Mouse (Mus musculus): ENCODE measurements at regions not wholly inside any gene's neighbourhood (a gene's known extent, or its start where the extent isn't known, plus 50 kb on each side); places are given as distances from the start of the nearest gene placed in this dataset.
A peak's percentile ranks its signal among the peaks of the same experiment; 100 is the strongest.

- H3K27me3 ChIP-seq (ENCODE audit: control insufficient read depth, insufficient read depth, low read length) = no peaks in the 10 kb centered on the region
- no peak overlapping the region for H3K4me3 ChIP-seq (replicated peaks; ENCODE audit: insufficient read depth, low read depth, low read length)
- peaks cover 2% of the 10 kb centered on the region; the same call in 1 of the 2 replicates for H3K4me1 ChIP-seq (ENCODE audit: control insufficient read depth, insufficient read depth, low read length)
- 45% methylated on average over 2 of the region's 2 CpGs for WGBS
- H3K27ac ChIP-seq (ENCODE audit: insufficient read depth, low read length) = no peak overlapping the region
- TF ChIP-seq POLR2A (IDR thresholded peaks at IDR 0.05; ENCODE audit: borderline replicate concordance, insufficient read depth, low read length) (no peak), CTCF (IDR thresholded peaks at IDR 0.05; ENCODE audit: borderline replicate concordance, insufficient read depth, low read depth, low read length) (no peak)
- peak in 1 of 2 experiments; percentile 32 for DNase-seq
These were observed 314.1 kb upstream of the Sptlc3 start for GRCm38 (mm10) chr2:139179641-139180040.

- no peak overlapping the region for H3K4me3 ChIP-seq (replicated peaks; ENCODE audit: insufficient read depth, low read depth, low read length)
- DNase-seq = peak; percentile 43 to 83
- WGBS = 10% methylated on average over 2 of the region's 2 CpGs
- TF ChIP-seq POLR2A (IDR thresholded peaks at IDR 0.05; ENCODE audit: borderline replicate concordance, insufficient read depth, low read length) (no peak), CTCF (IDR thresholded peaks at IDR 0.05; ENCODE audit: borderline replicate concordance, insufficient read depth, low read depth, low read length) (no peak)
- no peaks in the 10 kb centered on the region for H3K27me3 ChIP-seq (ENCODE audit: control insufficient read depth, insufficient read depth, low read length)
- H3K27ac ChIP-seq (ENCODE audit: insufficient read depth, low read length) = peak overlapping the region; percentile 20; the same call in 1 of the 2 replicates
- peaks cover 7% of the 10 kb centered on the region; the same call in 1 of the 2 replicates for H3K4me1 ChIP-seq (ENCODE audit: control insufficient read depth, insufficient read depth, low read length)
These were observed 295.4 kb upstream of the Sptlc3 start for GRCm38 (mm10) chr2:139198281-139198680.

- no peaks in the 10 kb centered on the region for H3K27me3 ChIP-seq (ENCODE audit: control insufficient read depth, insufficient read depth, low read length)
- no peaks in the 10 kb centered on the region for H3K4me1 ChIP-seq (ENCODE audit: control insufficient read depth, insufficient read depth, low read length)
- TF ChIP-seq POLR2A (IDR thresholded peaks at IDR 0.05; ENCODE audit: borderline replicate concordance, insufficient read depth, low read length) = no peak
- no peak for TF ChIP-seq CTCF (IDR thresholded peaks at IDR 0.05; ENCODE audit: borderline replicate concordance, insufficient read depth, low read depth, low read length)
- no peak overlapping the region for H3K27ac ChIP-seq (ENCODE audit: insufficient read depth, low read length)
- WGBS = 52% methylated on average over 1 of the region's 1 CpGs
- no peak for DNase-seq
- no peak overlapping the region for H3K4me3 ChIP-seq (replicated peaks; ENCODE audit: insufficient read depth, low read depth, low read length)
These were observed 286.1 kb upstream of the Sptlc3 start for GRCm38 (mm10) chr2:139207649-139208048.

GRCm38 (mm10) chr2:139220757-139221400 lies 272.8 kb upstream of the Sptlc3 start:
- WGBS = 34% methylated on average over 9 of the region's 9 CpGs
- Histone ChIP-seq H3K4me1 (ENCODE audit: control insufficient read depth, insufficient read depth, low read length) (no peaks in the 10 kb centered on the region), H3K4me3 (replicated peaks; ENCODE audit: insufficient read depth, low read depth, low read length) (no peak overlapping the region), H3K27me3 (ENCODE audit: control insufficient read depth, insufficient read depth, low read length) (no peaks in the 10 kb centered on the region), H3K27ac (ENCODE audit: insufficient read depth, low read length) (no peak overlapping the region)
- peak; percentile 12 to 20 for DNase-seq
- TF ChIP-seq CTCF (IDR thresholded peaks at IDR 0.05; ENCODE audit: borderline replicate concordance, insufficient read depth, low read depth, low read length) = no peak
- TF ChIP-seq POLR2A (IDR thresholded peaks at IDR 0.05; ENCODE audit: borderline replicate concordance, insufficient read depth, low read length) = no peak

GRCm38 (mm10) chr2:139230453-139230852 lies 263.3 kb upstream of the Sptlc3 start:
- no peak overlapping the region for H3K27ac ChIP-seq (ENCODE audit: insufficient read depth, low read length)
- no peaks in the 10 kb centered on the region for H3K4me1 ChIP-seq (ENCODE audit: control insufficient read depth, insufficient read depth, low read length)
- H3K4me3 ChIP-seq (replicated peaks; ENCODE audit: insufficient read depth, low read depth, low read length) = no peak overlapping the region
- DNase-seq = no peak
- no peak for TF ChIP-seq CTCF (IDR thresholded peaks at IDR 0.05; ENCODE audit: borderline replicate concordance, insufficient read depth, low read depth, low read length)
- no peak for TF ChIP-seq POLR2A (IDR thresholded peaks at IDR 0.05; ENCODE audit: borderline replicate concordance, insufficient read depth, low read length)
- WGBS = 53% methylated on average over 3 of the region's 3 CpGs
- no peaks in the 10 kb centered on the region for H3K27me3 ChIP-seq (ENCODE audit: control insufficient read depth, insufficient read depth, low read length)

GRCm38 (mm10) chr2:139250138-139250537 lies 243.6 kb upstream of the Sptlc3 start:
- no peak overlapping the region for H3K4me3 ChIP-seq (replicated peaks; ENCODE audit: insufficient read depth, low read depth, low read length)
- no peak for DNase-seq
- WGBS = 89% methylated on average over 2 of the region's 2 CpGs
- TF ChIP-seq CTCF (IDR thresholded peaks at IDR 0.05; ENCODE audit: borderline replicate concordance, insufficient read depth, low read depth, low read length) (no peak), POLR2A (IDR thresholded peaks at IDR 0.05; ENCODE audit: borderline replicate concordance, insufficient read depth, low read length) (no peak)
- no peaks in the 10 kb centered on the region for H3K27me3 ChIP-seq (ENCODE audit: control insufficient read depth, insufficient read depth, low read length)
- no peak overlapping the region for H3K27ac ChIP-seq (ENCODE audit: insufficient read depth, low read length)
- no peaks in the 10 kb centered on the region for H3K4me1 ChIP-seq (ENCODE audit: control insufficient read depth, insufficient read depth, low read length)

GRCm38 (mm10) chr2:139267119-139267518 lies 226.6 kb upstream of the Sptlc3 start:
- Histone ChIP-seq H3K27ac (ENCODE audit: insufficient read depth, low read length) (no peak overlapping the region), H3K4me3 (replicated peaks; ENCODE audit: insufficient read depth, low read depth, low read length) (no peak overlapping the region), H3K27me3 (ENCODE audit: control insufficient read depth, insufficient read depth, low read length) (no peaks in the 10 kb centered on the region), H3K4me1 (ENCODE audit: control insufficient read depth, insufficient read depth, low read length) (no peaks in the 10 kb centered on the region)
- no peak for TF ChIP-seq CTCF (IDR thresholded peaks at IDR 0.05; ENCODE audit: borderline replicate concordance, insufficient read depth, low read depth, low read length)
- WGBS = 83% methylated on average over 2 of the region's 2 CpGs
- no peak for DNase-seq

GRCm38 (mm10) chr2:139276581-139276980 lies 217.1 kb upstream of the Sptlc3 start:
- no peak overlapping the region for H3K27ac ChIP-seq (ENCODE audit: insufficient read depth, low read length)
- peaks cover 12% of the 10 kb centered on the region; the same call in 1 of the 2 replicates for H3K4me1 ChIP-seq (ENCODE audit: control insufficient read depth, insufficient read depth, low read length)
- H3K27me3 ChIP-seq (ENCODE audit: control insufficient read depth, insufficient read depth, low read length) = no peaks in the 10 kb centered on the region
- TF ChIP-seq POLR2A (IDR thresholded peaks at IDR 0.05; ENCODE audit: borderline replicate concordance, insufficient read depth, low read length) (no peak), CTCF (IDR thresholded peaks at IDR 0.05; ENCODE audit: borderline replicate concordance, insufficient read depth, low read depth, low read length) (no peak)
- 5% methylated on average over 5 of the region's 5 CpGs for WGBS
- no peak overlapping the region for H3K4me3 ChIP-seq (replicated peaks; ENCODE audit: insufficient read depth, low read depth, low read length)
- DNase-seq = peak; percentile 74 to 90

Measured in cerebellum, adult 2 months (tissue).